Mouse (Mus musculus) midbrain, embryonic 10.5 days (tissue): ENCODE results near the gene Ccdc9. TPM values are rescaled to one million over a fixed set of nuclear protein-coding genes. Genes with fewer than 3 reads are reported as not detected.

Experiments used
- polyA plus RNA-seq: library from polyadenylated mRNA; unstranded; fragments of >200 nt; fragmentation: Nextera tagmentation; extraction: Ambion mirVana; gene quantifications from 2 replicates; pipeline ENCODE4 v1.2.1, GENCODE M21; 2016

The Ccdc9 gene
- polyA plus RNA-seq, 1 experiment from 2014 or later, result 24.6 TPM

Other genes with a start within 250 kb of the Ccdc9 start
- gene Bicra, start 238.9 kb downstream of the Ccdc9 start, polyA plus RNA-seq, result 6.9 and 8.2 TPM in 2 replicates
- gene Zfp541, start 225.0 kb downstream of the Ccdc9 start, polyA plus RNA-seq, result not detected in 2 replicates
- 187 and 188 TPM in 2 replicates for gene Napa, start 188.3 kb downstream of the Ccdc9 start, polyA plus RNA-seq
- 28.8 and 30.6 TPM in 2 replicates for gene Kptn, start 166.9 kb downstream of the Ccdc9 start, polyA plus RNA-seq
- gene Slc8a2, start 157.0 kb downstream of the Ccdc9 start, polyA plus RNA-seq, result 0.21 and 0.25 TPM in 2 replicates
- gene Meis3, start 111.7 kb downstream of the Ccdc9 start, polyA plus RNA-seq, result 80.7 and 99.3 TPM in 2 replicates
- gene Dhx34, start 64.8 kb downstream of the Ccdc9 start, polyA plus RNA-seq, result 19.9 and 20.2 TPM in 2 replicates
- gene C5ar2, start 42.6 kb downstream of the Ccdc9 start, polyA plus RNA-seq, result 0.04 and 0.10 TPM in 2 replicates
- 0.86 and 1.4 TPM in 2 replicates for gene C5ar1, start 27.3 kb downstream of the Ccdc9 start, polyA plus RNA-seq
- 6.3 and 10.0 TPM in 2 replicates for gene Inafm1, start 13.2 kb downstream of the Ccdc9 start, polyA plus RNA-seq
- 14.4 and 17.1 TPM in 2 replicates for gene Bbc3, start 21.6 kb upstream of the Ccdc9 start, polyA plus RNA-seq
- 447 and 477 TPM in 2 replicates for gene Sae1, start 101.0 kb upstream of the Ccdc9 start, polyA plus RNA-seq
- 16.9 and 17.6 TPM in 2 replicates for gene Zc3h4, start 114.1 kb upstream of the Ccdc9 start, polyA plus RNA-seq
- gene Tmem160, start 166.0 kb upstream of the Ccdc9 start, polyA plus RNA-seq, result 54.5 and 64.7 TPM in 2 replicates
- gene Npas1, start 190.9 kb upstream of the Ccdc9 start, polyA plus RNA-seq, result 0.32 and 0.74 TPM in 2 replicates